Mouse (Mus musculus): Measurements from ENCODE around the gene Ltbp1.

Gene Ltbp1

DNA sequence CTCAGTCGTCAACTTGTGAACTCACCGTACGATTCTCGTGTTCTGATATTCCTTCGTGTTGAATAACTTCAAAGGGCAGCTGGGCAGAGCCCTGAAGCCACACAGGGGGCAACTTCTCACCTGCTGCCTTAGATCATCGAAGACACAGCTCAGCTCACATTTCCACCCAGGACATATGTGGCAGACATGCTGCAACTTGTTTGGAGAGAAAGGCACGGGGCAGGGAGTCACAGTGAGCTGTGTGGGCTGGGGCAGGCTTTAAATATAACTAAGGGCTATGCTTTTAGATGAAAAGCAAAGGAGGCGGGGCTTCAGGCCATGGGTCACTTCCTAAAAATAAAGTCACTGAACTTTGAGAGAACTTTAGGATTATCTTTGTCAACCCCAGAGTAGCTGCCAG is 51.3 kb downstream of the Ltbp1 start:
- no peak for DNase-seq (ENCODE audit: extremely low read depth, low read depth)

- DNase-seq (ENCODE audit: extremely low read depth, low read depth) = no peak
Measured at GRCm38 (mm10) chr17:75066340-75066739, 61.0 kb downstream of the Ltbp1 start.

DNA sequence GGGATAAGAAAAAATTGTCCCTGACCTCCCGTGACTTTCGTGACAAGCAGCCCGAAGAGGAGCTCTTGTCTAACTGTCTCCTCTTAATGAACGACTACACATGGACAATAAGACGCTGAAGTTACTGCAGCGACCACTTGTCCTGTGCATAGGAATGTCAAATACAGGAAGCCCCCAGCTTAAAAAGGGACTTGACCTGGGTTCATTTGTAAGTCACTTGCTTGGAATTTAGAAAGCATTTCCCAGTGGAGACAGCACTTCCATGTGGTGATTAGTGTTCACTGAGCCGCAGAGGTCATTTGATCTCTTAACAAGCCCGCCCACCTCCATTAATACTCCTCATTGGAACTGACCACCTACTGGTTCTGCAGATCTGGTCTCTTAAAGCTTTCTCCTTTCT is 61.9 kb downstream of the Ltbp1 start:
- no peak for DNase-seq (ENCODE audit: extremely low read depth, low read depth)

- no peak for DNase-seq (ENCODE audit: extremely low read depth, low read depth)
Measured at GRCm38 (mm10) chr17:75069232-75069631, 63.9 kb downstream of the Ltbp1 start.

- DNase-seq (ENCODE audit: extremely low read depth, low read depth) = no peak
Measured at GRCm38 (mm10) chr17:75071174-75071573, 65.8 kb downstream of the Ltbp1 start.

- DNase-seq (ENCODE audit: extremely low read depth, low read depth) = no peak
Measured at GRCm38 (mm10) chr17:75071749-75072148, 66.4 kb downstream of the Ltbp1 start.

GRCm38 (mm10) chr17:75073887-75074286 is 68.5 kb downstream of the Ltbp1 start:
- DNase-seq (ENCODE audit: extremely low read depth, low read depth) = no peak

DNA sequence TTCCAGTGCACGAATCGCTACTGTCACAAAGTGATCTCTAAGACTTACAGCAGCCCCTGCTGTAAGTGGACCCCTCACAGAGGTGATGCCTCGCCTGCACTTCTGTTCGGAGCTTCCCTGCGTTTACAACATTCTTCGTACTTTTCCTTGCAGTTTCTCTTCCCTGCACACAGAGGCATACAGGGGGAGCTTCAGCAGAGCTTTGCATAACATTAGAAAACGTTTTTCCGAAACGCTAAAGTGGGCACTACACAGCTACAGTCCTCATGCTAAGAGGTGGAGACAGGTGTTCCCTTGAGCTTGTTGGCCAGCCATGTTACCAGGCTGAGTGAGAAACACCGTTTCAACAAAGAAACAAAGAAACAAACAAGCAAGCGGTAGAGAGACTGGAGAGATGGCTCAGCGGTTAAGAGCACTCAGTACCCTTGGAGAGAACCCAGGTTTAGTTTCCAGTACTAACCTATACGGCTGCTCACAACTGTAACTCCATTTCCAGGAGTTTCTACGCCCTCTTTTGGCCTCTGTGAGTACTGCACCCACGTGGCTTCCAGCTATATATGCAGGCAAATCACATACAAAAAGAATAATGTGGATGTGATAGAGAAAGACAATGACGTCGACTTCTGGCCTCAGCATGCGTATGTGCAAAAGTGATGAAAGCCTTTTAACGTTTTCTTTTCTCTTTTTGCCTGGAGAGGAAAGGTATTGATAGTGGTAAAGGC is 69.8 kb downstream of the Ltbp1 start:
- DNase-seq (ENCODE audit: extremely low read depth, low read depth) = peak; percentile 41

DNA sequence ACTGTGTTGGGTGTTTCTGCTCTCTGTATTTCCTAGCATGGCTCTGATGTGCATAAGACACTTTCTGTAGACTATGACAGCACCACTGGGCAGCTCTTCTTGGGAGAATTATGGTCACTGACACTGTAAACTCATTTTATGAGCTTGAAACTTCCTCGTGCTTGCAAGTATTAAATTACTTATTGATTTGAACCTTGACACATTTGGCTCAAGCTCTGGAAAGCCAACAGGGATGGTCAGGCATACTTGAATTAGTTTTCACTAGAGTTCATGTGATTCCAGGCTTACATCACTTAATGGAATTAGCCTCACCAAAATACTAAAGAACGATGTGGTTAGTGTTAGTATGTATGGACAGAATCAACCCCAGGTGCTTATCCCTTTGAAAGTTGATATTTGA is 76.0 kb downstream of the Ltbp1 start:
- DNase-seq (ENCODE audit: extremely low read depth, low read depth) = no peak

GRCm38 (mm10) chr17:75082449-75082848 is 77.1 kb downstream of the Ltbp1 start:
- no peak for DNase-seq (ENCODE audit: extremely low read depth, low read depth)

DNA sequence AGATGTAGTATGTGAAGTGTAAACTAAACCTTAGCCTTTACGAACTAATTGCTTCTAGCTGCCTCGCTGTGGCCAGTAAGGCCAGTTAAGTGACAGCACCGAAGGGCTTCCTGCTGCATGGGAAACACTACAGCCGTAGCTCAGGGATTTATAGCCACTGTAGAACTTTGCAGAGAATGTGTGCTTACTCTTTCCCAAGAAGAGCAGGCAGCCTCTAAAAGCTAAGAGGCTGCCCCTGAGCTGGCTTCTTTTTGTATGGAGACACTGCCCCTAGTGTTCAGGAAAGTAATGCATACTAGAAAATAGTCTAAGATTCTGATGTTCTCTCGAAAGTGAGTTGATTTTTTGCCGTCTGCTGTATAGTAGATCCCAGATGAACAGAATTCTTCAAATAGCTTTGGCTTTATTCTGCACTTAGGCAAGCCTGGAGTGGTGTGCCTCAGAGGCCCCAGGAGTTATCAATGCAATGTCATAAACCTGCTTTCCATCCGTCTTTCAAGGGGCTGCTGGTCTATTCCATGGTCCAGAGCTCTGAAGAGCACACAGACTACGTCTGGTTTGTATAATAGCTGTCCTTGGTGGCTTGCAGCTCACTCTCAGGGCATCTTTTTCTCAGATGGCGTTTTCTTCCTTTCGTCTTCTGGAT is 82.1 kb downstream of the Ltbp1 start:
- DNase-seq (ENCODE audit: extremely low read depth, low read depth) = no peak

GRCm38 (mm10) chr17:75088232-75088631 is 82.9 kb downstream of the Ltbp1 start:
- no peak for DNase-seq (ENCODE audit: extremely low read depth, low read depth)

GRCm38 (mm10) chr17:75088727-75089126 is 83.4 kb downstream of the Ltbp1 start:
- DNase-seq (ENCODE audit: extremely low read depth, low read depth) = no peak

DNA sequence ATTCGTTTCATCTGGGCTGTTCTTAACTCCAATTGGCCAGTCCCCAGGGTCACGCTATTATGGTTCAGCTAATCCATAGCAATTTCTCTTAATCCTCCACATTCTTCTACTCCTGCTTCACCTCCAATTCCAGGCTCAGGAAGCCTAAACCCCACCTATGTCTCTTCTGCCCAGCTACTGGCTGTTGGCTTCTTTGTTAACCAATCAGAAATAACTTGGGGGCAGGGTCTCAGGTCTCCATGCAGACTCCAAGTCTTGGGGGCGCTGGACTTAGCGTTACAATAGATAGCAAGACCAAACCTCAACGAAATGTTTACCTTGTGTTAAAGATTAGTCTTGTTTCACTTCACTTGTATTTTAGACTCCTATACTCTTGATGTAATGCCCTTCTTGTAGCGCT is 85.2 kb downstream of the Ltbp1 start:
- DNase-seq (ENCODE audit: extremely low read depth, low read depth) = no peak

- no peak for DNase-seq (ENCODE audit: extremely low read depth, low read depth)
Measured at GRCm38 (mm10) chr17:75093563-75093962, 88.2 kb downstream of the Ltbp1 start.

- DNase-seq (ENCODE audit: extremely low read depth, low read depth) = no peak
Measured at GRCm38 (mm10) chr17:75094591-75094990, 89.2 kb downstream of the Ltbp1 start.

DNA sequence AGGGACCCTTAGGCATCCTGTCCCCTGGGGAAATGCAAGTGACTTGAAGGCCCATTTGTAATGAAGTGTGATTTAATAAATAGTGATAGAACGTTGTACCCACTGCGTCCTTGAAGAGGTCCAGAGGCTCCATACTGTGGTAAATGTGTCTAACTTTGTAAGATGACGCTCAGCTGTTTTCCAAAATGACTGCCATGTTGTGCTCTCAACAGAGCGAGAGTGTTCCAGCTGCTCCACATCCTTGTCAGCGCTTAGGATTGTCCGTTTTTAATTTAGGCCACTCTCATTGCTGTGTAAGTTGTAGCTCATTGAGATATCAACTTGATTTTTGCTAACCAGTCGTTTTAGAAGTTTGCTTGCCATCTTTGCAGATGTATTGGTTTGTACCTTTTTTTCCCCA is 91.4 kb downstream of the Ltbp1 start:
- DNase-seq (ENCODE audit: extremely low read depth, low read depth) = no peak

DNA sequence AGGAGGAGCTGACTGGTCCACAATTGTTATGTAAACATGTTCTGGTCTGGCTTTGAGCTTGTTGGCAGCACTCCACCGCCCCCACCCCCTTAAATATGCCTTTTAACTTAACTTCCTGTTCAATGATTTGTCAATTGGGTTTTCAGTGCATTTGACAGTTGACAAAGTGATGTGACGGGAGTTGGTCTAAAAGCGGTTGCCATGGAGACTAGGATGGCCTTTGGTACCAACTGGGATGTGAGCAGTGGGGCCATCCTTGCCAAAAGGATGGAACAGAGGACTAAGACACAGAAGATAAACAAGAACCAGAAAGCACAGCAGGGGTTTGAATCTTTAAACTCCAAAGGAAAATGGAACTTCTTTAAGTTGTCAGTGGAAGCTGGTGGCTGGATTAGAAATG is 92.0 kb downstream of the Ltbp1 start:
- DNase-seq (ENCODE audit: extremely low read depth, low read depth) = no peak

- DNase-seq (ENCODE audit: extremely low read depth, low read depth) = no peak
Measured at GRCm38 (mm10) chr17:75101215-75101614, 95.8 kb downstream of the Ltbp1 start.

- DNase-seq (ENCODE audit: extremely low read depth, low read depth) = no peak
Measured at GRCm38 (mm10) chr17:75101994-75102393, 96.6 kb downstream of the Ltbp1 start.

DNA sequence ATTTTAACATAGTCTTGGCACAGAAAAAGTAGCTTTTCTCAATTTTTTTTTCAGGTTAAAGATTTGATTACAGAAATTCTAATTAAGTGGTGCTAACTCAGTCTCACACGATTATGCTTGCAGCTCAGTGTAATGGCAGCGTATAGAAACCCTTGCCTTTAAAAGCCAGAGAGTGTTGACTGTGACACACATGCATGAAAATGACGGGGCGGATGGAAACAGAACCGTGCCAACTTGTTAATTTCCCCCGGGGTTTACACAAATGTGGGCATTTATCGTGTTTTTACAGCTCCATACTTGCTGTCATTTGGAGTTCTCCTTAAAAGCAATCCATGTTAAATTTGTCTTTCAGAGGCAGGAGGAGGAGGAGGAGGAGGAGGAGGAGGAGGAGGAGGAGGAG is 102.0 kb downstream of the Ltbp1 start:
- no peak for DNase-seq (ENCODE audit: extremely low read depth, low read depth)

GRCm38 (mm10) chr17:75107879-75108278 is 102.5 kb downstream of the Ltbp1 start:
- DNase-seq (ENCODE audit: extremely low read depth, low read depth) = no peak

DNA sequence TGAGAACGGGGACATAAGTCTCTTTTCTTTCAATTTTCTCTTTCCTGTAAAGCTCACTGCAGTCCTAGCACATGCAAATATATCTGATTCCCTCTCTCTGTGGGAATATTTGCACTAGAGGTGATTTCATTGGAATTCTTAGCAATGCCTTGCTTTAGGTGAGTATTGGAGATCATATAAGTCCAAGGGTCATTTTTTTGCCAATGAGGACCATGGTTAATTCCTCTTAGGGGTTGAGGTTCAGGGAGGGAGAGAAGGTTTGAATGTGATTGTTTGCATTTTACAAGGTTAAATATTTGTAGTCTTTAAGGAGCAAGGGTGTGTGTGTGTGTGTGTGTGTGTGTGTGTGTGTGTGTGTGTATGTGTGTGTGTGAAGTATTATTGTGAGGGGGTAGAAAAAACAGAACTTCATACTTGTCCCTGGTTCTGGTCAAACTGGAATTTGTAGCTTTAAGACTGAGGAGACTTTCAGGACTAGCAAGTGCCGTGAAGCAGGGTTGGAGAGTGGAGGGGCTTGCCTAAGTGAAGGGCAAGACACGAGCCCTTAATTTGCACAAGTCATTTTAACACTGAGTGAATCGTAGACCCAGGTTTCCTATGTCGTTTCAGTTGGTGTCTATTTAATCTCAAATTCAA is 103.8 kb downstream of the Ltbp1 start:
- DNase-seq (ENCODE audit: extremely low read depth, low read depth) = no peak
